Mouse (Mus musculus) erythroid progenitor cell, adult 5-6 weeks (primary cell): Measurements from ENCODE around the gene Nkx2-1. TPM values are rescaled to one million over a fixed set of nuclear protein-coding genes. Genes with fewer than 3 reads are reported as not detected.

Source experiments
- ATAC-seq: replicated peaks from 2 replicates; pipeline ENCODE4 v1.8.0; 2016; ENCODE audit warnings: moderate number of reproducible peaks, mild to moderate bottlenecking, moderate TSS enrichment, inconsistent platforms; ENCODE audit not compliant: poor library complexity, low FRiP score, severe bottlenecking
- total RNA-seq, 2 experiments: library from RNA; stranded (forward) in 1 of 2; stranded (reverse) in 1 of 2; fragments of 150-400 nt in 1 of 2; fragments of 186-747, 209-891 nt in 1 of 2; gene quantifications; 2 replicates each; pipeline versions ENCODE4 v1.2.3 to v1.2.4; 2015 to 2017; ENCODE audit warnings: low replicate concordance in 2 of 2

Gene Nkx2-1
- total RNA-seq (2015; ENCODE audit: low replicate concordance), result not detected in 2 replicates
- total RNA-seq (2017; ENCODE audit: low replicate concordance), result not detected in 2 replicates

DNA sequence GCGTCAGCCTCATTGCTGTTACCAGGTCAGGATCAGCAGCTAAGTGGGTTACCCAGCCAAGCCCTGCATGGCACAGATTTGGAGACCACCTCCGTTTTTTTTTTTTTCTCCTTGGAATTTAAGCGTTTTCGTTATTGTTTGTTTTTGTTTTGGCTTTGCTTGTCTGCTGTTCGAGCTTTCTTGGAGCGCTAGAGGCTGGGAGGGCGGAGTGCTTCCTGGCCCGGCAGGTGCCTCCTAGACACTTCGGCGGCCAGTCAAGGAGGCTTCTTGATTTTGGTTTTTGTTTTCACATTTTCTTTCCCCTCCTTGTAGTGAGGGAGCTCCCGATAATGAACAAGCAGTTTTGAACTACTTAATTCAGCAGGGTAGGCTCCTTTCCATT, at the start of gene Nkx2-1:
Nkx2-1 (minus strand) TSS at position 25 of the 382 bp plus-strand sequence.
- ATAC-seq, result no peak

GRCm38 (mm10) chr12:56541068-56541467, 4.4 kb upstream of the Nkx2-1 start:
- no peak for ATAC-seq

DNA sequence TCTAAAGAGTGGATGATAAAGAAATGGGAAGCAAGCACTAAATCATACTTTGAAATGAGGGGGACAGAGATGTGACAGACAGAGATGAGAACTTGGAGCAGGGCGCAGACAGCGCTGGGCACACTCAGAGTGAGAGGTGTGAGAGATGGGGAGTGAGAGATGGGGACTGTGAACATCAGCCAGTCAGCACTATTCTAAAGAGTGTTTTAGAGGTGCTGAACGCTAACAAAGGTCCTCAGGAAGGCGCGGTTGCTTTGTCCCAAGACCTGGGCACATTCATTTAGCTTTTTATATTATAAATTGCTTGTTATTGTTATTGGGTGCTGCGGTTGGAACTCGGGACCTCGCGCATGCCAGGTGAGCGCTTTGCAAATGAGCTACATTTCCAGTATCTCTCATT, 3.9 kb upstream of the Nkx2-1 start:
- no peak for ATAC-seq

- no peak for ATAC-seq
These were observed 1.9 kb upstream of the Nkx2-1 start for GRCm38 (mm10) chr12:56538601-56539000.

DNA sequence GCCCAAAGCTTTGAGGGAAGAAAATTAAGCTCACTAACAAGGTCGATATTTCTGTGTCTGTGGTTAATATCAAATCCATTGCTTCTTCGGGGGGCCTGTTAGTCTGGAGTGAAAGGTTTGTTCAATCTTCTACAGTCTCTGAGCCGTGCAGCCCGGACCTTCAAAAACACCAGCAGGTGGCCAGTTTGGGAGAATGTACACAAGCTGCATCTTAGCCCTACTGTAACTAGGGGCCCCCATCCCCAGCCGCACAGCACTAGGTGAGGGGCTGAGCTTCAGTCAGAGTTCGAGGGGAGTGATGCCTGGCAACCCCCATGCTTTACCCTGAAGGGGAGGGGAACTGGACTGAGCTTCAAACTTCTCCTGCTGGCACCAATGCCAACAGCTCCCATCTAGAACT, 1.2 kb upstream of the Nkx2-1 start:
- ATAC-seq, result no peak

DNA sequence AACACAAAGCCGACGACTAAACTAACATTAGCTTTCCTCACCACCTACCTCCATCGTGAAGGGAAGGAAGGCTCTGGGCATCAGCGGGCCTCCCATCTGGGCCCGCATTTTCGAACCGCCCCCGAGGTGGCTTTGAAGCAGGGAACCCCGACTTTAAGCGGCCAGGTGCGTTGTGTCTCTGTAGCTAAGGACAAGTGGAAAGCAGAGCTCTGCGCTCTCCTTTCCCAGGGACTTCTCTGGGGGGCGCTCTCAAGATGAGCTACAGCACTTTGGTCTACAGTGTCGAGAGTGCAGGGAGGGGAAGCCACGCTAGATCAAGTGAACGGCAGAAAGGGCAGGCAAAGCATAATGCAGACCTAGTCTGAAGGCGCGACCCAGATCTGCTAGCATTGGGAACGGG, 634 bp upstream of the Nkx2-1 start:
- ATAC-seq, result no peak

DNA sequence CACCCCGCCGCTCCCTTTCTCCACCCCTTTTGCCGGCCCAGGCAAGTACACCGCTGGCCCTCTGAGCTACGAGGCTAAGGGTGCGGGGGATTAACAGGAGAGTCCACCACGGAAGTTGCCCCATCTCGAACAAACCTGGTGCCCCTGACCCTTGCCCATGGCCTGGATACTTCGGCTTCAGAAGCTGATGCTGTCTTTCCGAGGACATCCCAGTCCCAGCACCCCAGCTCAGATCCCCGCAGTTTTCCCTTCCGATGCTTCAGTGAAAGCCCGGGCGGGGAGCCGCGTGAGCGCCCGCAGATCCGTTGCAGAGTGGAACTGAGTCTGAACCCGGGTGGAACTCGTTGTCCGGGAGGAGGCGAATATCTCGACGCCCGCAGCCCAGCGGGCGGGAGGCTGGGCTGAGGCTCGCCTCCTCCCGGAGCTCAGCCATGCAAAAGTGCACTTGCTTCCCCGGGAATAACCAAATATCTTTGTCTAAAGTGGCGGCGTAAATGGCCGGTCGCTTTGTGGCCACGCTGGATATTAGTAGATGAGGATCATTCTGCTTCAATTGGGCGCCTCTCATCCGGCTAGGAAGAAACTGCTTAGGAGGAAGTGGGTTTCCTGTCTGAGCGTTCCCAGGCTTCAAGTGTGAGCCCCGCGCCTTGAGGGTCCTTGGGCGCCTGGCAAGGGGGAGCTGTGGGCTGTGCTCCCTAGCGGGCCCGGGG, 379 bp downstream of the Nkx2-1 start:
- ATAC-seq, result no peak

DNA sequence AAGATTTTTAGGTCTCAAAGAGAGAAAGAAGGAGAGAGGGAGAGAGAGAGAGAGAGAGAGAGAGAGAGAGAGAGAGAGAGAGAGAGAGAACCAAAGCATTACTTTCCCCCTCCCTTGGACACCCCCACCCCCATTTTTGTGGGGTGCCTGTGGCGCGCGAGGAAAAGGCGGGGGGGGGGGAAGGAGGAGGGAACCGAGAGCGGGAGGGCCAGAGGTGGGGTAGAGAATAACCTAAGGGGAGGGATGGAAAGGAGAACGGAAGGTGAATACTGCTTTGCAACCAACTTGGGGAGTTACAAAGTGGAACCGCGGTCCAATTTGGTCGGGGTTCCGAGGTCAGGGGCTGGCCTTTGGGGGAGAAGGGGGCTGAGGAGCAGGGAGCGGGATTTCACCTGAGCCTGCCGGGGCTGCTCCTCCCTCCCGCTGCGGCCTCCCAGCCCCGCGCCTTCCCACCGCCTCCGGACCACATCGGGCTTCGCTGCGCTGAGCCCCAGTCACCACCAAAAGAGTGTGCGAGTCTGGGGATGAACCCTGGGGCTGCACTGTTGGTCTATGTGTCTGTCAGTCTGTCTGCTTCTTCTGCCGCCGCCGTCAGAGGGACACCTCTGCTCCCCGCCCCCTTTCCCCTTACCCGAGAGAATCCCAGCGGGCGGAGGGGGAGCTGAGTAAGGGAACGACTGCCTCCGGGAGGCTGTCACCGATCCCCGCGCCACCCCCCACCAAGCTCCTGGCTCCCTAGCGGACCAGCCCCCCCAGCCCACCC, 1.1 kb downstream of the Nkx2-1 start:
- ATAC-seq, result no peak

GRCm38 (mm10) chr12:56534651-56535326, 1.9 kb downstream of the Nkx2-1 start:
- no peak for ATAC-seq

- no peak for ATAC-seq
These were observed 2.4 kb downstream of the Nkx2-1 start for GRCm38 (mm10) chr12:56534311-56534650.

- no peak for ATAC-seq
These were observed 3.0 kb downstream of the Nkx2-1 start for GRCm38 (mm10) chr12:56533501-56534310.

DNA sequence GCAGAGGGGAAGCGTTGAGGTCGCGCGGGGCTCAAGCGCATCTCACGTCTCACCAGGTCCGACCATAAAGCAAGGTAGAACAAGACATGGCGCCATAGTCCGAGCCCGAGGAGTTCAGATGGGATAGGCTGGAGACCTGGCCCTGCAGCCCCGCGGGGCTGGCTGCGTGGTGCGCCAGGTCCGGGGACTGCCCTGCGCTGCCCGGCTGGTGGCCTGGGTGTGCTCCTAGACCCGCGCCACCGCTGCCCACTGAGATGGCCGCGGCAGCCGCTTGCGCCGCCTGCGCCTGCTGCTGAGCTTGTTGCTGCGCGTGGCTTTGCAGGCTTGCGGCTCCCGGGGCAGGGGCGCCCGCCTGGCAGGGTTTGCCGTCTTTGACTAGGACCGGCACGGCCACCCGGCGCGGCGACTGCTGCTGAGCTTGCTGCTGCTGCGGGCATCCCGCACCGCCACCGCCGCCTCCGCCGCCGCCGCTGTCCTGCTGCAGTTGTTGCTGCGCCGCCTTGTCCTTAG, 3.7 kb downstream of the Nkx2-1 start:
- no peak for ATAC-seq

DNA sequence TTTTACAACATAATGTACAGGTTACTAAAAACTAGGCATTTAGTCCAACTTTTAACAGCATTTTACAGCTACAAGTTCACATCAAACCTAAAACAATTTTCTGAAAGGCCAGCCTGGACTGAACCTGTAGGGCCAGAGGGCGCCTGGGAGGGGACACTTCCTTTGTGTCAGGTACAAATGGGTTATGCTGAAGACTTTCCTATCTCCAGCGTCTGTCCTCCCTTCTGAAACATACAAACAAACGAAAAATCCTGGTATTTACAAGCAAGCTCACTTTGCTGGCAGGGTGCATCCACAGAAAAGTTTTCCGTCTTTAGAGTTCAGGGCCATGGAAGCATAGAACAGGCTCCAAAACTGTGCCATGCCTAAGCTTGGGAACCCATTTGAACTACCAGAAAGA, 4.6 kb downstream of the Nkx2-1 start:
- ATAC-seq, result no peak

DNA sequence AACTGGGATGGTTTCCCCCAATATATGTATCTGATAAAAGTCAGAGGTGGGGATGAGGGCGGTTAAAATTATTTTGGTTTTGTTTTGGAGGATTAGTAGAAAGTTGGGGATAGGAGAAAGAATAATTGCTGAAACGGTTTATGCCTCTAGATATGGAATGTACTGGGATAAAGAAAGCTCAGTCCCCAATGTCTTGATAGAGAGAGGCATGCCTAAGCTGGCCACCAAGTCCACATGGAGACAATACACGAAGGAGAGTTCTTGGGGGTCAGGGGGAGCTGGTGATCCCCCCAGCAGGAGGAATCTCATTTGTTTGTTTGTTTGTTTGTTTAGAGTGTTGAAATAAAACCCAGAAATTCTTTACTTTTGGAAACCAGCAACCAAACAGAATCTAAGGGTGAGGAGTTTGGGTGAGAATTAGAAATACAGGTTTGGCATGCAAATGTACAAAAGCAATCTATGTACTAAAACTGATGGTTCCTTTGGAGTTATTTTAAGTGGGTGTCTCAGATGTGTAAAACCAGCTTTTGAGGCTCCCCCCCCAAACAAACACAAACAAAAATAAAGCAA, 5.6 kb downstream of the Nkx2-1 start:
- no peak for ATAC-seq

DNA sequence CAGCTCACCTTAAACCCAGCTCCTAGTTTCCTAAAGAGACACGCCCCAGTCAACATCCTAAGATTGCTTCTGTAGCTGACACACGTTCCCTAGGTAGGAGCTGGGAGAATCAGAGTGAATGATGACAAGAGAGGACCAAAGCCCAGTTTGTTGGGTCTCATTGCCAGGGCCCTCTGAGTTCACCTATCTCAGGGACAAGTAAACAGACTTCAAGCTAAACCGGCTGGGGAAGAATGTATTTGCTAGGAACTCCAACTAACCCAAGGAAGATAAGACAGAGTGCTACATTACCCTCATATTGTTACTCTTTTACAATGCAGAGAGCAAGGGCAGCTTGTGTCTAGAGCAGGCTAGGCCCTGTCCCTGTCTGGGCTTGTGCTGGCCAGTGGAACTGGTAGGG, 6.8 kb downstream of the Nkx2-1 start:
- ATAC-seq, result no peak

DNA sequence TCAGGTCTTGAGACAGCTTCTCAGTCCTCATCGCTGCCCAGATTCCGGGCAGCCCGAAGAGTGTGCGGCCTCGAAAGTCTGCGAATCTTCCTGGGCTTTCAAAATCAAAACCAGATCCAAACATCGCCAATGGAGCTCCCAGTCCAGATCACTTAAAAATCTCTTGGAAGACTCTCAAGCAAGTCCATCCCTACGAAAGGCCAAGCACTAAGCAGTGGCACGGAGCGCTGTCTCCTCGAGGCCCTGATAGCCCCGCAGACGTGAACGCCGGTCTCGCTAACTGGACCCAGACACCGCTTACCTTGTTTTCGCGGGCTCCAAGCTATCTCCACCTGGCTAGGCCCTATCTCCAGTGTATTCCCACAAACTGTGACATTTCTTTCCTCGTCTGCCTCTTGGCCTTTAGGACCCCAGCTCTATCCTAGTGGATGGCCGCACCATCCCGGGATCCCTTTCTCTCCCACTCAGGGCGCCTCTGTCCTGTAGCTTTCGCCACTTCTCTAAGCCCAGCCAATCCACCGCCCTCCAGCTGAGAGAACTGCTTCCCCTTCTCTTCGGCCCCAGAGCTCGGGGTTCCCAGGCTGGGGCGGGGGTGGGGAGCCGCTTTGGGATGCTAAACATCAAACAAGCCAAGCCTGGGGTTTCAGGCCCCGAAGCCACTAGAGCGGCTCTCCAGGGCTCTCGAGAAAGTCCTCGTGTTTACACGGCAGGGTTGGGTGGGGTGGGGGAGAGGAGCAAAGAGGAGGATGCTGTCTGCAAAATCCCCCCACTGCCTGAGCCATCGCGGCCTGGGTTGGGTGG, 7.6 kb downstream of the Nkx2-1 start:
- ATAC-seq, result 0 out of 2 replicates have a peak, but pooled peaks have one; percentile 19

DNA sequence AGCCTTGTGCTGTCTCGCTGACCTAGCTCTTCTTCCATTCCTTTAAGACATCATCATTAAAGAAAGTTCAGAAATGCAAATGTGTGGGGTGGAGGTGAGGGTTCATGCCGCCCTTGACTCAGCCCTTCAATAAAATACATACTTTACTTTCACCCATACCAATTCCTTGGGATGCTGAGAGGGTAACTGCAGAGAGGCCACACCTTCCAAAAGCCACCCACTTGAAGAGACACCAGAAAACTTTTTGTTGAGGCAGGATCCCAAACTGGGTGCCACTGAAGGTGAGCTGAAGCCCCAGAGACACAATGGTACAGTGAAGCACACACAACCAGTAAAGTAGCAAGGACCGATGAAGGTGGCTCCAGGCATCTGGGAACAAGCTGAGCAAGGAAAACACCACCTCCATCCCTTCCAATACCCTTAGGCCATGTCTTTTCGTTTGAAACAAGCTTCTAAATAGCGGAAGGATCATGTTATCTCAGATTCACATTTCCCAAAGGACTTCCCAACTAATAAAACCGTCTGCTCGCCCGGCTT, 8.6 kb downstream of the Nkx2-1 start:
- ATAC-seq, result no peak

- ATAC-seq, result no peak
These were observed 9.6 kb downstream of the Nkx2-1 start for GRCm38 (mm10) chr12:56527071-56527470.
